Mouse (Mus musculus) olfactory bulb, adult 2 months (tissue): ENCODE data around the gene Dcaf17.

ENCODE experiments used
- CTCF ChIP-seq: fragments of 200-500 bp; IDR thresholded peaks from 2 replicates; pipeline ENCODE4 v1.5.1; 2012; ENCODE audit warnings: low read depth, mild to moderate bottlenecking, low read length, moderate library complexity; ENCODE audit not compliant: insufficient read depth
- POLR2A ChIP-seq: fragments of 200-500 bp; IDR thresholded peaks from 2 replicates; pipeline ENCODE4 v1.6.1; 2012; ENCODE audit warnings: mild to moderate bottlenecking, low read depth, low read length, moderate library complexity; ENCODE audit not compliant: insufficient read depth

DNA sequence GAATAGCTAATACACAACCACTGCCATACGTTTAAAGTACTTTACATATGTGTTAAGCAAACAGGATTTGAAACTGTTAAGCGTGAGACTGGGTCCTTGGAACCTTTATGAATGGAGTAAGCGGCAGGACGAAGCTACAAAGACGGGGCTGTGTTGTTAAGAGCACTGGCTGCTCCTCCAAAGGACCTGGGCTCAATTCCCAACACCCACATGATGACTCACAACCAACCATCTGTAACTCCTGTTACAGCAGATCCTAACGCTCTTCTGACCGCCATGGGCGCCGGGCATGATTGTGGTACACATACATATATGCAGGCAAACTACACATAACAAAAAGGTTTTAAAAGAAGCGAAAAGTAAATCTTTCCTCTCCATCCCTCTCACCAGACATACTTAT lies 65.7 kb downstream of the Dcaf17 start:
- TF ChIP-seq POLR2A (no peak), CTCF (no peak)
